Mouse (Mus musculus) heart, adult 2 months (tissue): ENCODE measurements at regions not wholly inside any gene's neighbourhood (a gene's known extent, or its start where the extent isn't known, plus 50 kb on each side); places are given as distances from the start of the nearest gene placed in this dataset.

ENCODE experiments used
- DNase-seq, 2 experiments: peaks; one replicate each; pipeline ENCODE4 v3.0.0; 2021
- H3K27ac ChIP-seq: fragments of 200-600 bp; 2 replicates; pipeline ENCODE4 v1.8.1; 2022
- H3K27me3 ChIP-seq: fragments of 200-500 bp; 2 replicates; pipeline ENCODE4 v1.6.1; 2012; ENCODE audit warnings: mild to moderate bottlenecking, low read length, inconsistent platforms, mixed read lengths; ENCODE audit not compliant: control insufficient read depth, insufficient read depth
- H3K36me3 ChIP-seq: fragments of 200-500 bp; 2 replicates; pipeline ENCODE4 v1.6.1; 2012; ENCODE audit warnings: low read length, inconsistent platforms; ENCODE audit not compliant: control insufficient read depth, insufficient read depth
- H3K4me1 ChIP-seq: fragments of 200-500 bp; 2 replicates; pipeline ENCODE4 v1.6.1; 2011; ENCODE audit warnings: low read length; ENCODE audit not compliant: control insufficient read depth, insufficient read depth
- H3K4me3 ChIP-seq: fragments of 200-600 bp; 2 replicates; pipeline ENCODE4 v1.8.1; 2022
- H3K79me2 ChIP-seq: fragments of 200-500 bp; replicated peaks from 2 replicates; pipeline ENCODE4 v1.6.1; 2012; ENCODE audit warnings: mild to moderate bottlenecking, inconsistent platforms, low read length, moderate library complexity, mixed read lengths; ENCODE audit not compliant: control insufficient read depth, insufficient read depth
- H3K9ac ChIP-seq: fragments of 200-500 bp; 2 replicates; pipeline ENCODE4 v1.6.1; 2012; ENCODE audit warnings: low read depth, mild to moderate bottlenecking, control low read depth, inconsistent platforms, low read length, mixed read lengths
- CTCF ChIP-seq: fragments of 200-600 bp; IDR thresholded peaks from 2 replicates; pipeline ENCODE4 v1.8.1; 2022; ENCODE audit warnings: antibody characterized with exemption, mild to moderate bottlenecking, moderate library complexity
- EP300 ChIP-seq: fragments of 200-500 bp; IDR thresholded peaks from 2 replicates; pipeline ENCODE4 v1.6.1; 2011; ENCODE audit warnings: low read depth, low read length, control low read depth; ENCODE audit not compliant: insufficient read depth
- POLR2A ChIP-seq: fragments of 200-500 bp; IDR thresholded peaks from 2 replicates; pipeline ENCODE4 v1.6.1; 2011; ENCODE audit warnings: mild to moderate bottlenecking, low read depth, low read length, control low read depth; ENCODE audit not compliant: insufficient read depth
- WGBS: fragments of 180-500 bp; shearing (Covaris S2); methylation state at CpG from one replicate; pipeline ENCODE4 v1.1.7; 2018; 5-methylcytosine and 5-hydroxymethylcytosine counted together
- intact Hi-C: fragments of 180-260 bp; cut with DNase I; formaldehyde crosslinking; loops from one replicate; pipeline ENCODE4 v1.15.1; 2025

DNA sequence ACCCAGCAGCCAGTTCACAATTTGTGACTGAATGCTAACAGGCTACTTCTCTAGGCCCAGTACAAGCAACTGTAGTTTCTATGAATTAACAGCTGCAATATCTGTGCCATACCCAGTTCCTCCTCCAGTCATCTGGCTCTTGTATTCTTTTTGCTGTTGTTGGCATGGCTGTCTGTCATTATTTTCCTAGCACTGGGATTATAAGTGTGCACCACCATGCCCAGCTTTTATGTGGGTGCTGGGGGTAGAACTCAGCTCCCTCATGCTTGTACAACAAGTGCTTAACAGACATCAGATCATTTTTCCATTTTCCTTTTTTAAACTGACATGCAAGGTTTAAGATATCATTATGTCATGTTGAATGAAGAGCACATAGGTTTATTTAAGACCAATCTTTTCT, 789.9 kb downstream of the Slc4a3 start:
- no peak overlapping the region for H3K4me3 ChIP-seq
- no peak for DNase-seq
- no peak overlapping the region for H3K9ac ChIP-seq
- no peaks in the 10 kb centered on the region for H3K27me3 ChIP-seq
- H3K4me1 ChIP-seq, result no peaks in the 10 kb centered on the region
- no peaks in the 10 kb centered on the region for H3K36me3 ChIP-seq
- TF ChIP-seq EP300, result no peak
- TF ChIP-seq CTCF, result no peak
- TF ChIP-seq POLR2A, result no peak
- intact Hi-C loops, result no loop called here
- H3K27ac ChIP-seq, result no peak overlapping the region
- H3K79me2 ChIP-seq, result no peaks in the 10 kb centered on the region

DNA sequence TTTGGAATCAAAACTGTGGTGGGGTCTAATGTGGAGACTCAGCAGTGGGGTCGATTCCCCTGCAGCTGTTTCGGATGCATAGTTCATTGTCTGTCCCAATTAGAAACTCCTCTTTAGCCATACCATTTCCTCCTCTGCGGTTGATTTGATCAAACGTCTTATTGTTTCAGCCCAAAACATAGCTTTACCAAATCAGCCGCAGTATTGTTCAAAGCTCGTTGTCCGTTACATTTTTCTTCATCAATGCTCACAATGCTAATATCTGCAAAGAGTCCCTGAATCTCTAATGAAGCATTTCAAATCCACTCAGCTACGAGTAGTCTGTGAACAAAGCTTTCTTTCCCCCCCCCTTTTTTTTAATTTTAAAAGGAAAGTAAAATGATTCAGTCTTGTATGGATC, 816.0 kb downstream of the Slc4a3 start:
- Histone ChIP-seq H3K79me2 (no peaks in the 10 kb centered on the region), H3K4me1 (no peaks in the 10 kb centered on the region), H3K4me3 (no peak overlapping the region), H3K9ac (no peak overlapping the region), H3K36me3 (no peaks in the 10 kb centered on the region), H3K27ac (no peak overlapping the region), H3K27me3 (no peaks in the 10 kb centered on the region)
- intact Hi-C loops, result no loop called here
- 86% methylated on average over 8 of the region's 8 CpGs for WGBS
- no peak for DNase-seq
- no peak for TF ChIP-seq POLR2A
- no peak for TF ChIP-seq CTCF
- TF ChIP-seq EP300, result no peak

DNA sequence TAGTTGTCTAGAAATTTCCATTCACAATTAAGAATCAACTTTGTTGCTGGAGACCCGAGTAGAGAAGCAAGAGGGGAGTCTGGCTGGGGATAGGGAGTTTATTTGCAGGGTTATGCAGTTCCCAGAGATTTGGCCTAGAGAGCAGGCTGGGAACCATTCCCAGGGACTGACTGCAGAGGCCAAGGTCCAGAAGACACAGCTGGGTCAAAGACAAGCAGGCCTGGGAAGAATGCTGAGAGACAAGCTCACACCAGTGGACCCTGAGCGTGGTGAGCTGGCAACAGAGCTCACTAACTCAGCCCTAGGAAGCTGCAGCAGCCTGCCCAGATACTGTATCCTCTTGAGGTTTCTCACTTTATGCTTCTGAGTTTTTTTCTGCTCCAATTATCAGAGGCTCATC, 827.9 kb downstream of the Slc4a3 start:
- no peaks in the 10 kb centered on the region for H3K27me3 ChIP-seq
- no peak for TF ChIP-seq EP300
- intact Hi-C loops, result no loop called here
- no peaks in the 10 kb centered on the region for H3K79me2 ChIP-seq
- H3K4me1 ChIP-seq, result no peaks in the 10 kb centered on the region
- 33% methylated on average over 2 of the region's 2 CpGs for WGBS
- H3K4me3 ChIP-seq, result no peak overlapping the region
- DNase-seq, result peak; percentile 63 to 70
- no peaks in the 10 kb centered on the region for H3K36me3 ChIP-seq
- H3K9ac ChIP-seq, result no peak overlapping the region
- no peak overlapping the region for H3K27ac ChIP-seq

DNA sequence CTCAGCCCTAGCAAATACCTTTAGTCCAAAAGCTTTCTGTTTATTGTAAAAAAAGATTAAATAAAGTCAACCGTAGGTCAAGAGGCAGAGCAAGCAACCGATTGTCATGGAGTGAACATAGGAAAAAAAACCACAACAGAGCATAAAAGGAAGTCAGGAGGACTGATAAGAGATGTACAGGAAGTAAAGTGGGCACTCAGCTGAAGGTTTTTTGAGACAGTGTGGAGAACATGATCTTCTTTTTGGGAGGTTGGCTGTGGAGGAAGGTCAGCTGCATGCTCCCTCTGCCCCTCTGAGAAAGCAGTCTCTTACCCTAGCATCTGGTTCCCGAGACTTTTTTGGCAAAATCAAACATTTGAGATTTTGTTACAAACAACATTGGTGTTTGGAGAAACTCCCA, 832.1 kb downstream of the Slc4a3 start:
- TF ChIP-seq EP300 (no peak), POLR2A (no peak), CTCF (no peak)
- 44% methylated on average over 3 of the region's 3 CpGs for WGBS
- no peak overlapping the region for H3K27ac ChIP-seq

DNA sequence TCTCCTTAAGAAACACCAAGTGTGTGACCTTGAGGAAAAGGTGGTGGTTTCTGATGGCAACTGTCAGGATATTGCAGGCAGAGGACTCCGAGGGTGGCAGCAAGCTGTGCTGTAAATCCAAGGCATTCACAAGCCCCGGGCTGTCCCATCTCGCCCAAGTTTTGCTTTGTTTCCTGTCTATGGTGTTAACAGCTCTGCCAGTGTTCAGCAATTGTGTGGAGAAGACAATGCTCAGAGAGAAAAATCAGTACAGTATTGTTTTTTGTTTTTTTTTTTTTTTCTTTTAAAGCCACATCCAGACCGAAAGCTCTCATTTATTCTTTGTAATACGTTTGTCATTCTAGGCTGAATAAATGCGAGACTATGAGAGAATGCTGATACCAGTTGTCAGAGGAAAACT, 846.5 kb downstream of the Slc4a3 start:
- no peak for DNase-seq
- WGBS, result 46% methylated on average over 6 of the region's 6 CpGs
- intact Hi-C loops, result no loop called here
- H3K27ac ChIP-seq, result no peak overlapping the region
- H3K79me2 ChIP-seq, result no peaks in the 10 kb centered on the region
- TF ChIP-seq EP300 (no peak), POLR2A (no peak), CTCF (no peak)
- H3K9ac ChIP-seq, result no peak overlapping the region
- no peaks in the 10 kb centered on the region for H3K4me1 ChIP-seq
- H3K27me3 ChIP-seq, result no peaks in the 10 kb centered on the region
- H3K4me3 ChIP-seq, result no peak overlapping the region
- H3K36me3 ChIP-seq, result no peaks in the 10 kb centered on the region

More for the DNA sequence above, 832.1 kb downstream of the Slc4a3 start:
- Histone ChIP-seq H3K27me3 (no peaks in the 10 kb centered on the region), H3K36me3 (no peaks in the 10 kb centered on the region), H3K4me1 (no peaks in the 10 kb centered on the region), H3K9ac (no peak overlapping the region), H3K79me2 (no peaks in the 10 kb centered on the region), H3K4me3 (no peak overlapping the region)
- intact Hi-C loops, result no loop called here
- no peak for DNase-seq

DNA sequence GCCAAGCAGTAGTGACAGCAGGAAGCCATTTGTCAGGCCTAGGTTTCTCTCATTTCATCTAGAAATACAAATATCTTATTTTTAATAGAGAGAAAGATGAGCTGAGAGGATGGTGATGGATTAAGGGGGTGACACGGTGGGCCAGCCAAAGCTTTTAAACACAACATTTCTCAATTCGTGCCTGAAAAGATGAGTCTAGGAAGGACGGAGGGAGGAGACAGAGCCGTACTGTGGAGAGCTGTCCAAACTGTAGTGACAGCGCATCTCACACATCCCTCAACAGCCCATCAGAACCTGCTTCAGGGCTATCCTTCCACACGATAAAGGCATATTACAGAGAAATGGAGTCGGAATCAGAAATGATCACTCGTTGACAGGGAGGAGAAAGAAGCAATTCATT, 848.0 kb downstream of the Slc4a3 start:
- no peaks in the 10 kb centered on the region for H3K27me3 ChIP-seq
- intact Hi-C loops, result no loop called here
- H3K79me2 ChIP-seq, result no peaks in the 10 kb centered on the region
- H3K36me3 ChIP-seq, result no peaks in the 10 kb centered on the region
- H3K9ac ChIP-seq, result no peak overlapping the region
- H3K27ac ChIP-seq, result no peak overlapping the region
- no peak for TF ChIP-seq POLR2A
- DNase-seq, result no peak
- WGBS, result 86% methylated on average over 8 of the region's 8 CpGs
- H3K4me3 ChIP-seq, result no peak overlapping the region
- no peaks in the 10 kb centered on the region for H3K4me1 ChIP-seq

DNA sequence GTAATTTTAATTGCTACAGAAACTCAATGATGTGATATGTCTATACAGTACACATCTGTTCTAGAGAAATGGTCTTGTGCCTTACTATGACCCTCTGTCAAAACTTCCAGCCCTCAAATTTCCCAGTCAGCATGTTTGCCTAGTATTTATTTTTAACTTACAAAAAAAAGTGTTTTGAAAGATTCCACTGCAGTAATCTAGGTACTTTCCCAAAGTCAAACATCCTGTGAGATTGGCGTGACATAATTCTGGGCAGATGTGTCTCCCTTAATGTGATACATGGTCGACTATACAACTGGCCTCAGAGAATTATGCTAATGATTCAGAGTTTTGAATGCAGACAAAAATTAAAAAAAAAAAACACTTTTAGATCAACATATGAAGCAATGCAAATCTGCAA, 856.8 kb downstream of the Slc4a3 start:
- intact Hi-C loops, result no loop called here

More for the DNA sequence above, 856.8 kb downstream of the Slc4a3 start:
- TF ChIP-seq EP300 (no peak), CTCF (no peak), POLR2A (no peak)
- no peaks in the 10 kb centered on the region for H3K4me1 ChIP-seq
- H3K79me2 ChIP-seq, result no peaks in the 10 kb centered on the region
- 58% methylated on average over 2 of the region's 2 CpGs for WGBS
- DNase-seq, result no peak
- H3K27me3 ChIP-seq, result no peaks in the 10 kb centered on the region
- no peaks in the 10 kb centered on the region for H3K36me3 ChIP-seq
- no peak overlapping the region for H3K4me3 ChIP-seq
- no peak overlapping the region for H3K9ac ChIP-seq
- H3K27ac ChIP-seq, result no peak overlapping the region
